Comparison of ENCODE assay signal across 16 mouse cellular contexts in genomic region chr12:87175194-87175946, GRCm38 (mm10). TPM values are rescaled to one million over a fixed set of nuclear protein-coding genes. Genes with fewer than 3 reads are reported as not detected.
DNase-seq lines count a peak whose midpoint lies in the region; ATAC-seq lines count a peak whose summit lies in the region.
"Had no signal": no experiment of that assay in that cellular context is flagged by ENCODE, and none has a peak within 500 bp of the region (broad histone marks: within the 10 kb centered on the region; RNA-seq: fewer than 3 reads in every experiment).

No protein-coding gene starts in this region.

- no peak overlapping the region for H3K9ac ChIP-seq in embryonic facial prominence, embryonic 11.5 days (replicated peaks; ENCODE audit: low read length)
- no peak overlapping the region for H3K9ac ChIP-seq in limb, embryonic 12.5 days (replicated peaks)
- H3K9ac ChIP-seq in forebrain, embryonic 11.5 days (ENCODE audit: low read length) = no peak overlapping the region
- H3K9ac ChIP-seq: liver, embryonic 15.5 days had no signal

- no peaks in the 10 kb centered on the region for H3K4me1 ChIP-seq in embryonic facial prominence, embryonic 11.5 days (ENCODE audit: control insufficient read depth, insufficient read depth, low read length)
- peaks cover 27% of the 10 kb centered on the region for H3K4me1 ChIP-seq in limb, embryonic 12.5 days (replicated peaks)
- no peaks in the 10 kb centered on the region for H3K4me1 ChIP-seq in forebrain, embryonic 11.5 days (replicated peaks; ENCODE audit: control insufficient read depth, insufficient read depth, low read length)
- H3K4me1 ChIP-seq: liver, embryonic 15.5 days had no signal

- no peak overlapping the region for H3K4me3 ChIP-seq in embryonic facial prominence, embryonic 11.5 days (ENCODE audit: low read depth, low read length)
- no peak overlapping the region for H3K4me3 ChIP-seq in limb, embryonic 12.5 days (replicated peaks)
- no peak overlapping the region for H3K4me3 ChIP-seq in forebrain, embryonic 11.5 days (ENCODE audit: low read depth, low read length)
- H3K4me3 ChIP-seq: liver, embryonic 15.5 days had no signal

- H3K4me2 ChIP-seq in embryonic facial prominence, embryonic 11.5 days (ENCODE audit: low read depth, low read length) = no peak overlapping the region
- no peak overlapping the region for H3K4me2 ChIP-seq in limb, embryonic 12.5 days
- H3K4me2 ChIP-seq in forebrain, embryonic 11.5 days (ENCODE audit: low read depth, low read length, severe bottlenecking) = no peak overlapping the region
- H3K4me2 ChIP-seq: liver, embryonic 15.5 days had no signal

- peak overlapping the region; percentile 60; the same call in 1 of the 2 replicates for H3K27ac ChIP-seq in embryonic facial prominence, embryonic 11.5 days (replicated peaks; ENCODE audit: low read depth, low read length)
- peak overlapping the region; percentile 85 for H3K27ac ChIP-seq in limb, embryonic 12.5 days
- no peak overlapping the region for H3K27ac ChIP-seq in forebrain, embryonic 11.5 days (ENCODE audit: low read depth, low read length)
- H3K27ac ChIP-seq: liver, embryonic 15.5 days had no signal

- H3K9me3 ChIP-seq in embryonic facial prominence, embryonic 11.5 days (replicated peaks; ENCODE audit: control insufficient read depth, low read length) = no peaks in the 10 kb centered on the region
- H3K9me3 ChIP-seq in limb, embryonic 12.5 days = no peaks in the 10 kb centered on the region
- no peaks in the 10 kb centered on the region for H3K9me3 ChIP-seq in forebrain, embryonic 11.5 days (ENCODE audit: control insufficient read depth, low read length)
- H3K9me3 ChIP-seq: liver, embryonic 15.5 days had no signal

- H3K36me3 ChIP-seq in embryonic facial prominence, embryonic 11.5 days (replicated peaks; ENCODE audit: control insufficient read depth, insufficient read depth, low read depth, low read length) = no peaks in the 10 kb centered on the region
- peaks cover 42% of the 10 kb centered on the region for H3K36me3 ChIP-seq in limb, embryonic 12.5 days
- no peaks in the 10 kb centered on the region; the same call in 1 of the 2 replicates for H3K36me3 ChIP-seq in forebrain, embryonic 11.5 days (ENCODE audit: control insufficient read depth, insufficient read depth, low read length)
- H3K36me3 ChIP-seq: liver, embryonic 15.5 days had no signal

- WGBS in embryonic facial prominence, embryonic 11.5 days = 49% methylated on average over 4 of the region's 4 CpGs
- 31% methylated on average over 4 of the region's 4 CpGs for WGBS in limb, embryonic 12.5 days
- 86% methylated on average over 4 of the region's 4 CpGs for WGBS in forebrain, embryonic 11.5 days

- peak; percentile 71; the same call in 1 of the 2 replicates for ATAC-seq in embryonic facial prominence, embryonic 11.5 days (replicated peaks; ENCODE audit: insufficient number of reproducible peaks, low FRiP score, low TSS enrichment, low read depth)
- peak; percentile 83 for ATAC-seq in limb, embryonic 12.5 days (ENCODE audit: insufficient number of reproducible peaks, insufficient read depth, low FRiP score, low TSS enrichment, low read depth)
- ATAC-seq in forebrain, embryonic 11.5 days (replicated peaks; ENCODE audit: low FRiP score) = no peak
- ATAC-seq: intestine, postnatal 0 days had no signal

- peak; percentile 17 for DNase-seq in embryo, embryonic 10 days (ENCODE audit: low spot score)
- no peak for DNase-seq in embryo, embryonic 9.5 days (ENCODE audit: extremely low spot score)
- peak; percentile 41 for DNase-seq in 3T3-L1 (ENCODE audit: low read depth, low spot score)
- peak; percentile 83 for DNase-seq in embryonic facial prominence, embryonic 11.5 days (ENCODE audit: low spot score)
- no peak for DNase-seq in forebrain, embryonic 11.5 days (ENCODE audit: low spot score)
- DNase-seq in spleen, postnatal 36 days (ENCODE audit: low spot score in 2 of 2) = no peak
- no peak for DNase-seq in testis, postnatal 14 days (ENCODE audit: low spot score)
- DNase-seq: adrenal gland, postnatal 10 days; cerebellum, adult 18-20 months; heart, adult 18-20 months; heart, postnatal 10 days; kidney, postnatal 4 days; thymus, postnatal 4 days had no signal

- H3K27me3 ChIP-seq in embryonic facial prominence, embryonic 11.5 days (ENCODE audit: control insufficient read depth, insufficient read depth, low read length) = no peaks in the 10 kb centered on the region
- H3K27me3 ChIP-seq in limb, embryonic 12.5 days = no peaks in the 10 kb centered on the region
- H3K27me3 ChIP-seq in forebrain, embryonic 11.5 days (ENCODE audit: control insufficient read depth, insufficient read depth, low read length) = no peaks in the 10 kb centered on the region
- H3K27me3 ChIP-seq: liver, embryonic 15.5 days had no signal

RNA-seq across cellular contexts. Expression of gene Samd15, which starts 24.2 kb away (rescaled TPM):
- polyA plus RNA-seq in embryonic facial prominence, embryonic 11.5 days (2014; fragmentation: Nextera tagmentation; extraction: Ambion mirVana) = 0.81 and 1.4 TPM in 2 replicates
- polyA plus RNA-seq in limb, embryonic 12.5 days (2016; fragmentation: Nextera tagmentation; extraction: Ambion mirVana) = 0.73 and 2.6 TPM in 2 replicates
- polyA plus RNA-seq in forebrain, embryonic 11.5 days (2014; fragmentation: Nextera tagmentation; extraction: Ambion mirVana) = 1.4 and 1.6 TPM in 2 replicates

RNA-seq across cellular contexts. Expression of gene Tmed8, which starts 24.9 kb away (rescaled TPM):
- 2.8 and 2.9 TPM in 2 replicates for polyA plus RNA-seq in embryonic facial prominence, embryonic 11.5 days (2014; fragmentation: Nextera tagmentation; extraction: Ambion mirVana)
- 3.8 and 4.2 TPM in 2 replicates for polyA plus RNA-seq in limb, embryonic 12.5 days (2016; fragmentation: Nextera tagmentation; extraction: Ambion mirVana)
- polyA plus RNA-seq in forebrain, embryonic 11.5 days (2014; fragmentation: Nextera tagmentation; extraction: Ambion mirVana) = 4.9 and 5.1 TPM in 2 replicates

RNA-seq across cellular contexts. Expression of gene Pomt2, which starts 27.6 kb away (rescaled TPM):
- 14.3 and 15.1 TPM in 2 replicates for polyA plus RNA-seq in embryonic facial prominence, embryonic 11.5 days (2014; fragmentation: Nextera tagmentation; extraction: Ambion mirVana)
- polyA plus RNA-seq in limb, embryonic 12.5 days (2016; fragmentation: Nextera tagmentation; extraction: Ambion mirVana) = 16.4 and 17.2 TPM in 2 replicates
- polyA plus RNA-seq in forebrain, embryonic 11.5 days (2014; fragmentation: Nextera tagmentation; extraction: Ambion mirVana) = 18.6 and 18.8 TPM in 2 replicates

RNA-seq across cellular contexts. Expression of gene Gstz1, which starts 28.4 kb away (rescaled TPM):
- 32.0 and 36.9 TPM in 2 replicates for polyA plus RNA-seq in embryonic facial prominence, embryonic 11.5 days (2014; fragmentation: Nextera tagmentation; extraction: Ambion mirVana)
- polyA plus RNA-seq in limb, embryonic 12.5 days (2016; fragmentation: Nextera tagmentation; extraction: Ambion mirVana) = 29.1 and 30.0 TPM in 2 replicates
- 29.7 and 34.0 TPM in 2 replicates for polyA plus RNA-seq in forebrain, embryonic 11.5 days (2014; fragmentation: Nextera tagmentation; extraction: Ambion mirVana)

Comparison
In these comparisons a context has a peak if more than half of its experiments do, and no peak if none do; other contexts are left out.
1. DNase-seq: peak in embryo, embryonic 10 days (single experiment), 3T3-L1 (single experiment) and embryonic facial prominence, embryonic 11.5 days (single experiment); none in embryo, embryonic 9.5 days (single experiment), forebrain, embryonic 11.5 days (single experiment), spleen, postnatal 36 days (0 of 2) and testis, postnatal 14 days (single experiment).